Mouse (Mus musculus) embryonic facial prominence, embryonic 10.5 days (tissue): ENCODE measurements at regions not wholly inside any gene's neighbourhood (a gene's known extent, or its start where the extent isn't known, plus 50 kb on each side); places are given as distances from the start of the nearest gene placed in this dataset.

Experiments
- DNase-seq: peaks from one replicate; pipeline ENCODE4 v3.0.0-alpha.2; 2017; ENCODE audit warnings: low spot score
- H3K27ac ChIP-seq: fragments of 300-500 bp; sonication (generic); replicated peaks from 2 replicates; pipeline ENCODE4 v1.5.1; 2016; ENCODE audit warnings: mild to moderate bottlenecking
- H3K27me3 ChIP-seq: fragments of 300-500 bp; sonication (generic); replicated peaks from 2 replicates; pipeline ENCODE4 v1.6.1; 2016; ENCODE audit warnings: low read depth, mild to moderate bottlenecking; ENCODE audit not compliant: poor library complexity, severe bottlenecking
- H3K36me3 ChIP-seq: fragments of 300-500 bp; sonication (generic); replicated peaks from 2 replicates; pipeline ENCODE4 v1.6.1; 2016; ENCODE audit warnings: mild to moderate bottlenecking, moderate library complexity
- H3K4me1 ChIP-seq: fragments of 300-500 bp; sonication (generic); 2 replicates; pipeline ENCODE4 v1.6.1; 2016
- H3K4me3 ChIP-seq: fragments of 300-500 bp; sonication (generic); 2 replicates; pipeline ENCODE4 v1.5.1; 2016; ENCODE audit warnings: mild to moderate bottlenecking, moderate library complexity
- H3K9me3 ChIP-seq: fragments of 300-500 bp; sonication (generic); 2 replicates; pipeline ENCODE4 v1.6.1; 2016; ENCODE audit warnings: mild to moderate bottlenecking
- WGBS: fragments of 180-500 bp; shearing (Covaris S2); methylation state at CpG from one replicate; pipeline ENCODE4 v1.1.7; 2016; 5-methylcytosine and 5-hydroxymethylcytosine counted together

GRCm38 (mm10) chr13:70292713-70293112 lies 344.7 kb downstream of the Ice1 start:
- H3K27me3 ChIP-seq, result no peaks in the 10 kb centered on the region
- no peaks in the 10 kb centered on the region for H3K4me1 ChIP-seq
- no peaks in the 10 kb centered on the region for H3K36me3 ChIP-seq
- WGBS, result 69% methylated on average over 3 of the region's 3 CpGs
- H3K27ac ChIP-seq, result no peak overlapping the region
- no peak for DNase-seq
- H3K4me3 ChIP-seq, result no peak overlapping the region
- peaks cover under 1% of the 10 kb centered on the region; the same call in 1 of the 2 replicates for H3K9me3 ChIP-seq

DNA sequence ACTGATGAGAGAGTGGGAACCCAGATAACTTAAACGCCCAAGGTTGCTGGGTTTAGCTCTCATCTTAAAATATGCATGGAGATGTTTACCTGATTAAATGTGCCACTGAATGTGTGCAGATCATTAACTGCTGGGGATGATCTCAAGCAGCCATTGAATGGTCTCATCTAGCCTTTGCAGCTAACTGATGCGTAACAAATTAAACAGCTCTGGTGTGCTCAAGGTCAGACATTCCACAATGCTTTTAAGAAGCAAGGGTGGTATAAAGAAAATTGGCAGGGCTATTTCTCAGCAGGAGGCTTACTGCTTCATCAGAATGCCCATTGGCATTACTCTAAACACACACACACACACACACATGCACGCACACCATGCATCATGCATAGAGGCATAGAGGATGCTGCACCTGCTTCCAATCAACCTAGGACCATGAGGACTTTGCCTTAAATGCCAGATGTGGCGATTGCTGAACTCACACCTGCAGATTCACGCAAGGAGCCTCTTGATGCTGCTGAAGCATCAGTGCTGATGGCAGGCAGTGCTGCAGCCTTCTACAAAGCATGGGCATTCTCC lies 333.4 kb downstream of the Ice1 start:
- no peak for DNase-seq
- Histone ChIP-seq H3K4me3 (no peak overlapping the region), H3K27me3 (no peaks in the 10 kb centered on the region), H3K9me3 (no peaks in the 10 kb centered on the region), H3K36me3 (no peaks in the 10 kb centered on the region), H3K27ac (no peak overlapping the region), H3K4me1 (peaks cover 4% of the 10 kb centered on the region; the same call in 1 of the 2 replicates)
- WGBS, result 73% methylated on average over 5 of the region's 5 CpGs

GRCm38 (mm10) chr13:70310516-70310915 lies 326.9 kb downstream of the Ice1 start:
- Histone ChIP-seq H3K36me3 (no peaks in the 10 kb centered on the region), H3K27me3 (no peaks in the 10 kb centered on the region), H3K27ac (no peak overlapping the region), H3K9me3 (no peaks in the 10 kb centered on the region), H3K4me1 (peaks cover 7% of the 10 kb centered on the region), H3K4me3 (no peak overlapping the region)
- WGBS, result 31% methylated on average over 2 of the region's 2 CpGs
- DNase-seq, result peak; percentile 35

DNA sequence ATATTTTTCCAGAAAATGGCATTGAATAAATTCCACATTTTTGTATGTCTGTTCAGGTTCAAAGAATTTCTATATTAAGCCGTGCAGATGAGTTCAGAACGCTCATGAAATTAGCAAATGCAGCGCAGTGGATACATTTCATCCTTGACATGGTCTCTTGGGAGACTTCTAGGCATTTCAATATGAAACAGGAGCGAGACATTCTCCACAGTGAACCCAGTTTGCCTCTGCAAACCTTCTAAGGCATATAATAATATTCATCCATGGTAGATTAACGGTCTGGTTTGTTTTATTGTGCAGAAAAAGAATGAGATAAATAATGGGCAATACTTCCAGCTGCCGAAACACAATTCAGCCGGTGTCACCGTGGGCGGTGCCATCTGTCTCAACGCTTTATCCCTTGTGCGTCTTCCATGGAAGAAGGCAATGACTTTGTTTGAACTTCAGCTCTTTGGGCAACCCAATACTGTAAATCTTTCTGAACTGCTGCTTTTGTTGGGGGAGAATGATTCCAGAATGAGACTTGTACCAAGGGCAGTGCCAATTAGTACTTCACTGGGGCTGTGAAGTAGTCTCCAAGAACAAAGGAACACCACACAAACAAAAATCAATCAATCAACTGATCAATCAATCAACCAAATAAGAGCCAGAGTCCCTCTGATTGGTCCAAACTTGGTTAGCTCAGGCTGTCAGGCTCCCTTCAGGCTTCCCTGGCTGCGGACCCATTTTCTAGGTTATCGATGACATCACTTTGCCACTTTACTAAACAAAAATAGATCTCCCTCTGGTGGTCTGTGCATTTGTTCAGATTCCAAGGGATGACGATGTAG lies 326.0 kb downstream of the Ice1 start:
- Histone ChIP-seq H3K27me3 (no peaks in the 10 kb centered on the region), H3K4me1 (peaks cover 7% of the 10 kb centered on the region), H3K36me3 (no peaks in the 10 kb centered on the region), H3K4me3 (no peak overlapping the region), H3K27ac (no peak overlapping the region), H3K9me3 (no peaks in the 10 kb centered on the region)
- no peak for DNase-seq
- WGBS, result 86% methylated on average over 14 of the region's 14 CpGs

GRCm38 (mm10) chr13:70313205-70313604 lies 324.2 kb downstream of the Ice1 start:
- no peaks in the 10 kb centered on the region for H3K9me3 ChIP-seq

DNA sequence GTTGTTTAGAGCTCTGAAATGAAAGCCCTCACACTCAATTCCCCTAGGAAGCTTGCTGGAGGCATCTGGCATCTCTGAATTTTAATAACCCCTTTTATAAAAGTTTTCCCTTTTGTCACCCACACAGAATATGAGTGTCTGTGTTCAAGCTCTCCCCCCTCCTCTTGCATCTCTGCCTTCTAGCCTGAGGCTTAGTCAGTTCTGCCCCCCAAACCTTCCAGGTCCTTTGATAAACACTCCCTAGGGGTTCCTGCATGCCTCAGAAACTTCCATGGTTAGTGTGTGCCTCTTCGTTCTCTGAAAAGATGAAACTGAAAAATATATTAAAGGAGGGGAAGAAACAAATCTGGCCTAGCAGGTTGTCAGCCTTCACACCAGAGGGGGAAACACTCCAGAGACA lies 313.9 kb downstream of the Ice1 start:
- DNase-seq, result no peak
- no peaks in the 10 kb centered on the region for H3K36me3 ChIP-seq
- no peak overlapping the region for H3K27ac ChIP-seq
- WGBS, result 79% methylated on average over 1 of the region's 1 CpGs
- H3K4me3 ChIP-seq, result no peak overlapping the region
- H3K4me1 ChIP-seq, result no peaks in the 10 kb centered on the region
- H3K9me3 ChIP-seq, result no peaks in the 10 kb centered on the region
- no peaks in the 10 kb centered on the region for H3K27me3 ChIP-seq

More at GRCm38 (mm10) chr13:70313205-70313604, 324.2 kb downstream of the Ice1 start:
- H3K36me3 ChIP-seq, result no peaks in the 10 kb centered on the region
- no peaks in the 10 kb centered on the region for H3K27me3 ChIP-seq
- WGBS, result 67% methylated on average over 2 of the region's 2 CpGs
- DNase-seq, result no peak
- peaks cover 7% of the 10 kb centered on the region for H3K4me1 ChIP-seq
- no peak overlapping the region for H3K4me3 ChIP-seq
- no peak overlapping the region for H3K27ac ChIP-seq

GRCm38 (mm10) chr13:70336069-70336468 lies 301.4 kb downstream of the Ice1 start:
- Histone ChIP-seq H3K4me3 (no peak overlapping the region), H3K27ac (no peak overlapping the region), H3K36me3 (no peaks in the 10 kb centered on the region), H3K4me1 (no peaks in the 10 kb centered on the region), H3K27me3 (no peaks in the 10 kb centered on the region), H3K9me3 (no peaks in the 10 kb centered on the region)
- 88% methylated on average over 4 of the region's 4 CpGs for WGBS
- DNase-seq, result no peak

DNA sequence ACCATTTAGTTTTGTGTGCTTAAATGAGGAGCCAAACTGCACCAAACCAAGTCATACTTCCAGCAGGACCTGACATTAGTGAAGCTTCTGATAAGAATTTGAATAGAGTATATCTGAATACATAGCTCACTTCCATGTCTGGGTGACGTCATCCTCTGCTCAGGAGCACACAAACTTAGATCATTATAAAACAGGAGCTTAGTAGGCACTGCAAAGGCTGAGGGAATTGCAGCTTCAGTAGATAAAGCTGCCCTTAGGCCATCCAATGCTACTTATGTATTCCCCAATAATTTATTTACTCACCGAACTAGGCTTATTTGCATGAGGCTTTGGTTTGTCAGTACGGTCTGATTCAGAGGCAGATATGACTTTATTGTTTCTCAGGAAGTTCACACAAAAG lies 297.0 kb downstream of the Ice1 start:
- no peak overlapping the region for H3K27ac ChIP-seq
- H3K9me3 ChIP-seq, result no peaks in the 10 kb centered on the region
- no peak for DNase-seq
- no peak overlapping the region for H3K4me3 ChIP-seq
- WGBS, result 84% methylated on average over 3 of the region's 3 CpGs
- H3K27me3 ChIP-seq, result no peaks in the 10 kb centered on the region
- 0 out of 2 replicates have a peak, but pooled peaks cover 2% of the 10 kb centered on the region for H3K4me1 ChIP-seq
- H3K36me3 ChIP-seq, result no peaks in the 10 kb centered on the region

- H3K9me3 ChIP-seq, result no peaks in the 10 kb centered on the region
- 81% methylated on average over 1 of the region's 1 CpGs for WGBS
- no peak overlapping the region for H3K4me3 ChIP-seq
- 0 out of 2 replicates have a peak, but pooled peaks cover 2% of the 10 kb centered on the region for H3K4me1 ChIP-seq
- H3K27ac ChIP-seq, result no peak overlapping the region
- no peak for DNase-seq
- H3K36me3 ChIP-seq, result no peaks in the 10 kb centered on the region
- no peaks in the 10 kb centered on the region for H3K27me3 ChIP-seq
Observed at GRCm38 (mm10) chr13:70343191-70343734, 294.2 kb downstream of the Ice1 start.

- H3K27ac ChIP-seq, result no peak overlapping the region
- H3K4me1 ChIP-seq, result 0 out of 2 replicates have a peak, but pooled peaks cover 2% of the 10 kb centered on the region
- DNase-seq, result no peak
- H3K27me3 ChIP-seq, result no peaks in the 10 kb centered on the region
- no peaks in the 10 kb centered on the region for H3K9me3 ChIP-seq
- H3K4me3 ChIP-seq, result no peak overlapping the region
- H3K36me3 ChIP-seq, result no peaks in the 10 kb centered on the region
- 66% methylated on average over 2 of the region's 2 CpGs for WGBS
Observed at GRCm38 (mm10) chr13:70343911-70344310, 293.5 kb downstream of the Ice1 start.

GRCm38 (mm10) chr13:70344311-70344710 lies 293.1 kb downstream of the Ice1 start:
- no peak for DNase-seq
- WGBS, result 80% methylated on average over 5 of the region's 5 CpGs
- Histone ChIP-seq H3K36me3 (no peaks in the 10 kb centered on the region), H3K4me3 (no peak overlapping the region), H3K9me3 (no peaks in the 10 kb centered on the region), H3K27me3 (no peaks in the 10 kb centered on the region), H3K27ac (no peak overlapping the region), H3K4me1 (0 out of 2 replicates have a peak, but pooled peaks cover 2% of the 10 kb centered on the region)

DNA sequence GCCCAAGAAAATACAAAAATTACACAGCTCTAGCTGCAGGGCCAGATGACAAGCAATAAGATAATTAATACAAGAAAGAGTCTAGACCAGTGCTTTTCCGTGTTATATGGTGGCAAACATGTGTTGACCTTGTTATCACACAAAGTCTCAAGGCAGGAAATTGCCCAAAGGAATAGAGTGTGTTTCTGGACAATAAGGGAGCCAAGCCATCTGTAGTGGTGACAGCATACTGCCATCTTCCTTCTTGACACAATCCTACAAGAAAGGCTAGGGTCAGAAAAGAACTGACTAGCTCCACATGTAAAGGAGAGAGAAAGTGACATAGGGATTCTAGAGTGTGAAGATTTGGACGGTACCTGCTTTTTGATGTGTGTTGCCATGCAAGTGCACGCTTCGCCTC lies 289.0 kb downstream of the Ice1 start:
- H3K9me3 ChIP-seq, result no peaks in the 10 kb centered on the region
- peaks cover 7% of the 10 kb centered on the region for H3K4me1 ChIP-seq
- 91% methylated on average over 4 of the region's 4 CpGs for WGBS
- DNase-seq, result no peak
- no peak overlapping the region for H3K27ac ChIP-seq
- no peaks in the 10 kb centered on the region for H3K36me3 ChIP-seq
- H3K4me3 ChIP-seq, result no peak overlapping the region
- no peaks in the 10 kb centered on the region for H3K27me3 ChIP-seq

DNA sequence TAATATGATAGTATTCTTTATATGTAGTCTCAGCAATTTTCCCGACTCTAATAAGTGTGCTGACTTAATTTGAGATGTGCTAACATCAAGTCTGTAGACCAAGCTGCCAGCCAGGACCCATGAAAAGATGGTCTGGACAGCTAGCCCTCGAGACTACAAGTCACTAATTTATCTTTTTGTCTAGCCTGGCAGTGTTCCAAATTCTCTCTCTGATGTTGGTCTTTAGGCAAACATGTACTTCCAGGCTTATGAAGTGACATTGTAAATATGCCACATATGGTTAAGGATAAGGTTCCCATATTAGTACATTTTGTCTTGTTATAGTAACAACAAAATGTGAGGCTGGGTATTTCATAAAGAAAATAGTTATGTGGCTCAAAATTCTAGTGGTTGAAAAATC lies 288.5 kb downstream of the Ice1 start:
- H3K36me3 ChIP-seq, result no peaks in the 10 kb centered on the region
- H3K4me3 ChIP-seq, result no peak overlapping the region
- no peaks in the 10 kb centered on the region for H3K9me3 ChIP-seq
- peaks cover 6% of the 10 kb centered on the region for H3K4me1 ChIP-seq
- no peaks in the 10 kb centered on the region for H3K27me3 ChIP-seq
- 78% methylated on average over 2 of the region's 2 CpGs for WGBS
- DNase-seq, result no peak
- no peak overlapping the region for H3K27ac ChIP-seq
